Mouse (Mus musculus) embryonic facial prominence, embryonic 10.5 days (tissue): ENCODE measurements around the gene Leo1. TPM values are rescaled to one million over a fixed set of nuclear protein-coding genes. Genes with fewer than 3 reads are reported as not detected.

Experiments used
- DNase-seq: peaks from one replicate; pipeline ENCODE4 v3.0.0-alpha.2; 2017; ENCODE audit warnings: low spot score
- H3K27ac ChIP-seq: fragments of 300-500 bp; sonication (generic); replicated peaks from 2 replicates; pipeline ENCODE4 v1.5.1; 2016; ENCODE audit warnings: mild to moderate bottlenecking
- H3K27me3 ChIP-seq: fragments of 300-500 bp; sonication (generic); replicated peaks from 2 replicates; pipeline ENCODE4 v1.6.1; 2016; ENCODE audit warnings: low read depth, mild to moderate bottlenecking; ENCODE audit not compliant: poor library complexity, severe bottlenecking
- H3K36me3 ChIP-seq: fragments of 300-500 bp; sonication (generic); replicated peaks from 2 replicates; pipeline ENCODE4 v1.6.1; 2016; ENCODE audit warnings: mild to moderate bottlenecking, moderate library complexity
- H3K4me1 ChIP-seq: fragments of 300-500 bp; sonication (generic); 2 replicates; pipeline ENCODE4 v1.6.1; 2016
- H3K4me3 ChIP-seq: fragments of 300-500 bp; sonication (generic); 2 replicates; pipeline ENCODE4 v1.5.1; 2016; ENCODE audit warnings: mild to moderate bottlenecking, moderate library complexity
- H3K9me3 ChIP-seq: fragments of 300-500 bp; sonication (generic); 2 replicates; pipeline ENCODE4 v1.6.1; 2016; ENCODE audit warnings: mild to moderate bottlenecking
- WGBS: fragments of 180-500 bp; shearing (Covaris S2); methylation state at CpG from one replicate; pipeline ENCODE4 v1.1.7; 2016; 5-methylcytosine and 5-hydroxymethylcytosine counted together
- polyA plus RNA-seq: library from polyadenylated mRNA; unstranded; fragments of >200 nt; fragmentation: Nextera tagmentation; extraction: Ambion mirVana; gene quantifications from 2 replicates; pipeline ENCODE4 v1.2.1, GENCODE M21; 2016

Gene Leo1
- polyA plus RNA-seq, 1 experiment from 2014 or later = 57.7 TPM

GRCm38 (mm10) chr9:75494407-75495005, 53.2 kb downstream of the Leo1 start:
- Histone ChIP-seq H3K27ac (no peak overlapping the region), H3K27me3 (no peaks in the 10 kb centered on the region), H3K4me3 (no peak overlapping the region), H3K9me3 (peaks cover 3% of the 10 kb centered on the region; the same call in 1 of the 2 replicates), H3K4me1 (peaks cover 20% of the 10 kb centered on the region), H3K36me3 (peaks cover 31% of the 10 kb centered on the region)
- WGBS = 84% methylated on average over 9 of the region's 9 CpGs
- DNase-seq = no peak

GRCm38 (mm10) chr9:75495945-75496344, 54.6 kb downstream of the Leo1 start:
- H3K27me3 ChIP-seq = no peaks in the 10 kb centered on the region
- 45% methylated on average over 10 of the region's 10 CpGs for WGBS
- peaks cover 20% of the 10 kb centered on the region for H3K4me1 ChIP-seq
- peak overlapping the region; percentile 48 for H3K27ac ChIP-seq
- DNase-seq = peak; percentile 54
- H3K36me3 ChIP-seq = peaks cover 39% of the 10 kb centered on the region
- H3K4me3 ChIP-seq = no peak overlapping the region
- H3K9me3 ChIP-seq = peaks cover 3% of the 10 kb centered on the region; the same call in 1 of the 2 replicates

GRCm38 (mm10) chr9:75498571-75498970, 57.2 kb downstream of the Leo1 start:
- Histone ChIP-seq H3K27ac (no peak overlapping the region), H3K27me3 (no peaks in the 10 kb centered on the region), H3K36me3 (peaks cover 62% of the 10 kb centered on the region), H3K9me3 (peaks cover 3% of the 10 kb centered on the region; the same call in 1 of the 2 replicates), H3K4me3 (no peak overlapping the region), H3K4me1 (peaks cover 20% of the 10 kb centered on the region)
- 92% methylated on average over 7 of the region's 7 CpGs for WGBS
- DNase-seq = no peak

GRCm38 (mm10) chr9:75504311-75504710, 63.0 kb downstream of the Leo1 start:
- Histone ChIP-seq H3K4me1 (no peaks in the 10 kb centered on the region), H3K36me3 (peaks cover 83% of the 10 kb centered on the region), H3K9me3 (no peaks in the 10 kb centered on the region), H3K27me3 (no peaks in the 10 kb centered on the region), H3K27ac (no peak overlapping the region), H3K4me3 (no peak overlapping the region)
- 96% methylated on average over 6 of the region's 6 CpGs for WGBS
- no peak for DNase-seq

- no peak overlapping the region for H3K4me3 ChIP-seq
- no peak overlapping the region for H3K27ac ChIP-seq
- no peak for DNase-seq
- H3K4me1 ChIP-seq = no peaks in the 10 kb centered on the region
- 90% methylated on average over 8 of the region's 8 CpGs for WGBS
- no peaks in the 10 kb centered on the region for H3K9me3 ChIP-seq
- H3K27me3 ChIP-seq = no peaks in the 10 kb centered on the region
- H3K36me3 ChIP-seq = peaks cover 86% of the 10 kb centered on the region
Observed at GRCm38 (mm10) chr9:75511236-75511939, 70.1 kb downstream of the Leo1 start.

GRCm38 (mm10) chr9:75515464-75516113, 74.3 kb downstream of the Leo1 start:
- WGBS = 66% methylated on average over 12 of the region's 12 CpGs
- peak; percentile 50 for DNase-seq
- H3K36me3 ChIP-seq = peaks cover 54% of the 10 kb centered on the region

More at GRCm38 (mm10) chr9:75515464-75516113, 74.3 kb downstream of the Leo1 start:
- H3K4me3 ChIP-seq = no peak overlapping the region
- peaks cover 11% of the 10 kb centered on the region for H3K4me1 ChIP-seq
- H3K27ac ChIP-seq = no peak overlapping the region
- no peaks in the 10 kb centered on the region for H3K27me3 ChIP-seq
- no peaks in the 10 kb centered on the region for H3K9me3 ChIP-seq

Other genes starting within 250 kb of the Leo1 start
- 1.2 and 1.3 TPM in 2 replicates for gene Myo5c, start 209.5 kb upstream of the Leo1 start, polyA plus RNA-seq
- 22.4 and 24.5 TPM in 2 replicates for gene Gnb5, start 135.2 kb upstream of the Leo1 start, polyA plus RNA-seq
- gene Bcl2l10, start 93.8 kb upstream of the Leo1 start, polyA plus RNA-seq = not detected in 2 replicates
- gene Mapk6, start 31.5 kb upstream of the Leo1 start, polyA plus RNA-seq = 149 and 151 TPM in 2 replicates
- gene Tmod3, start 118.1 kb downstream of the Leo1 start, polyA plus RNA-seq = 81.0 and 99.2 TPM in 2 replicates
- 31.9 and 34.3 TPM in 2 replicates for gene Tmod2, start 169.8 kb downstream of the Leo1 start, polyA plus RNA-seq
- 13.6 and 16.5 TPM in 2 replicates for gene Lysmd2, start 184.2 kb downstream of the Leo1 start, polyA plus RNA-seq
- gene Scg3, start 242.5 kb downstream of the Leo1 start, polyA plus RNA-seq = 9.9 and 10.0 TPM in 2 replicates